Mouse (Mus musculus) liver, postnatal 0 days (tissue): Measurements from ENCODE around the gene Lrrc9. TPM values are rescaled to one million over a fixed set of nuclear protein-coding genes. Genes with fewer than 3 reads are reported as not detected.

Source experiments
- ATAC-seq: fragments of 200-750 bp; cut with Nextera tagmentation; 2 replicates; pipeline ENCODE4 v1.8.0; 2017; ENCODE audit warnings: mild to moderate bottlenecking, moderate library complexity
- DNase-seq: peaks from one replicate; pipeline ENCODE4 v3.0.0-alpha.2; 2016
- H3K27ac ChIP-seq: fragments of 300-500 bp; sonication (generic); 2 replicates; pipeline ENCODE4 v1.5.1; 2014; ENCODE audit warnings: antibody characterized with exemption, moderate library complexity, mild to moderate bottlenecking, low read depth
- H3K27me3 ChIP-seq: fragments of 300-500 bp; sonication (generic); 2 replicates; pipeline ENCODE4 v1.6.1; 2014; ENCODE audit warnings: low read length, control low read depth, mixed read lengths; ENCODE audit not compliant: insufficient read depth
- H3K36me3 ChIP-seq: fragments of 300-500 bp; sonication (generic); replicated peaks from 2 replicates; pipeline ENCODE4 v1.6.1; 2014; ENCODE audit warnings: mild to moderate bottlenecking, control low read depth, low read length, moderate library complexity, mixed read lengths; ENCODE audit not compliant: insufficient read depth
- H3K4me1 ChIP-seq: fragments of 300-500 bp; sonication (generic); 2 replicates; pipeline ENCODE4 v1.6.1; 2014; ENCODE audit warnings: antibody characterized with exemption, mild to moderate bottlenecking, control low read depth; ENCODE audit not compliant: insufficient read depth
- H3K4me2 ChIP-seq: fragments of 300-500 bp; sonication (generic); 2 replicates; pipeline ENCODE4 v1.6.1; 2014; ENCODE audit warnings: low read depth, mild to moderate bottlenecking, low read length, moderate library complexity, mixed read lengths
- H3K4me3 ChIP-seq: fragments of 300-500 bp; sonication (generic); 2 replicates; pipeline ENCODE4 v1.5.1; 2014; ENCODE audit warnings: low read depth, low read length
- H3K9ac ChIP-seq: fragments of 300-500 bp; sonication (generic); replicated peaks from 2 replicates; pipeline ENCODE4 v1.6.1; 2014; ENCODE audit warnings: mild to moderate bottlenecking, moderate library complexity
- H3K9me3 ChIP-seq: fragments of 300-500 bp; sonication (generic); 2 replicates; pipeline ENCODE4 v1.6.1; 2016; ENCODE audit warnings: mild to moderate bottlenecking, control low read depth, low read length, mixed read lengths
- CTCF ChIP-seq: sonication (generic); IDR thresholded peaks from 2 replicates; pipeline ENCODE4 v1.5.1; 2016; ENCODE audit warnings: antibody characterized with exemption, low read depth
- EP300 ChIP-seq: IDR thresholded peaks from 2 replicates; pipeline ENCODE4 v1.6.1; 2016; ENCODE audit warnings: antibody characterized with exemption, low read depth, mild to moderate bottlenecking
- WGBS: fragments of 180-500 bp; shearing (Covaris S2); extraction: QIAGEN DNeasy Blood & Tissue Kit; methylation state at CpG from one replicate; pipeline ENCODE4 v1.1.7; 2014; ENCODE audit not compliant: insufficient replicate concordance; 5-methylcytosine and 5-hydroxymethylcytosine counted together
- polyA plus RNA-seq: library from polyadenylated mRNA; unstranded; fragments of >200 nt; fragmentation: Nextera tagmentation; extraction: Ambion mirVana; gene quantifications from 2 replicates; pipeline ENCODE4 v1.2.1, GENCODE M21; 2015

The Lrrc9 gene
- polyA plus RNA-seq, 1 experiment from 2014 or later: 0.11 TPM

GRCm38 (mm10) chr12:72433241-72433865 lies 8.3 kb upstream of the Lrrc9 start:
- Histone ChIP-seq H3K27me3 (no peaks in the 10 kb centered on the region), H3K9me3 (no peaks in the 10 kb centered on the region), H3K4me1 (no peaks in the 10 kb centered on the region), H3K36me3 (no peaks in the 10 kb centered on the region), H3K9ac (no peak overlapping the region), H3K4me2 (no peak overlapping the region), H3K27ac (no peak overlapping the region), H3K4me3 (no peak overlapping the region)
- TF ChIP-seq CTCF (no peak), EP300 (no peak)
- 62% methylated on average over 9 of the region's 9 CpGs for WGBS
- no peak for ATAC-seq
- DNase-seq: no peak

GRCm38 (mm10) chr12:72437676-72438341 lies 3.9 kb upstream of the Lrrc9 start:
- Histone ChIP-seq H3K27me3 (no peaks in the 10 kb centered on the region), H3K4me1 (peaks cover 7% of the 10 kb centered on the region; the same call in 1 of the 2 replicates), H3K9me3 (no peaks in the 10 kb centered on the region), H3K9ac (no peak overlapping the region), H3K36me3 (no peaks in the 10 kb centered on the region), H3K27ac (no peak overlapping the region), H3K4me2 (no peak overlapping the region), H3K4me3 (no peak overlapping the region)
- ATAC-seq: no peak
- no peak for DNase-seq
- TF ChIP-seq EP300 (no peak), CTCF (no peak)
- 77% methylated on average over 10 of the region's 10 CpGs for WGBS

- Histone ChIP-seq H3K4me1 (peaks cover 7% of the 10 kb centered on the region; the same call in 1 of the 2 replicates), H3K36me3 (no peaks in the 10 kb centered on the region), H3K27me3 (no peaks in the 10 kb centered on the region), H3K27ac (no peak overlapping the region), H3K4me3 (no peak overlapping the region), H3K4me2 (no peak overlapping the region), H3K9me3 (no peaks in the 10 kb centered on the region), H3K9ac (no peak overlapping the region)
- no peak for TF ChIP-seq CTCF
- TF ChIP-seq EP300: no peak
- DNase-seq: no peak
- 68% methylated on average over 6 of the region's 6 CpGs for WGBS
- ATAC-seq: no peak
These were observed 2.6 kb upstream of the Lrrc9 start for GRCm38 (mm10) chr12:72438961-72439480.

- no peaks in the 10 kb centered on the region for H3K36me3 ChIP-seq
- DNase-seq (no peak), ATAC-seq (no peak)
- H3K9ac ChIP-seq: no peak overlapping the region
- H3K4me2 ChIP-seq: no peak overlapping the region
- H3K9me3 ChIP-seq: no peaks in the 10 kb centered on the region
- H3K27me3 ChIP-seq: no peaks in the 10 kb centered on the region
- no peaks in the 10 kb centered on the region for H3K4me1 ChIP-seq
- H3K27ac ChIP-seq: no peak overlapping the region
- TF ChIP-seq CTCF (no peak), EP300 (no peak)
- H3K4me3 ChIP-seq: no peak overlapping the region
- WGBS: 73% methylated on average over 17 of the region's 17 CpGs
These were observed 12.3 kb downstream of the Lrrc9 start for GRCm38 (mm10) chr12:72453941-72454340.

- Histone ChIP-seq H3K4me1 (peaks cover 5% of the 10 kb centered on the region; the same call in 1 of the 2 replicates), H3K27me3 (no peaks in the 10 kb centered on the region), H3K9me3 (no peaks in the 10 kb centered on the region), H3K9ac (no peak overlapping the region), H3K27ac (no peak overlapping the region), H3K4me3 (no peak overlapping the region), H3K4me2 (peak overlapping the region; percentile 60), H3K36me3 (no peaks in the 10 kb centered on the region)
- DNase-seq (no peak), ATAC-seq (peak; percentile 38; the same call in 1 of the 2 replicates)
- TF ChIP-seq CTCF (peak; percentile 74), EP300 (no peak)
- WGBS: 49% methylated on average over 11 of the region's 11 CpGs
These were observed 19.7 kb downstream of the Lrrc9 start for GRCm38 (mm10) chr12:72461191-72461893.
